Mouse (Mus musculus): Measurements from ENCODE around the gene Disp2.

GRCm38 (mm10) chr2:118805756-118806155, 26.2 kb downstream of the Disp2 start:
- no peak for TF ChIP-seq CTCF (IDR thresholded peaks at IDR 0.05; ENCODE audit: low read depth)
- peak; percentile 54; the same call in 1 of the 2 replicates for TF ChIP-seq EP300 (IDR thresholded peaks at IDR 0.05; ENCODE audit: low read depth)
